Mouse (Mus musculus): Measurements from ENCODE around the gene Ehf. TPM values are rescaled to one million over a fixed set of nuclear protein-coding genes. Genes with fewer than 3 reads are reported as not detected.

The Ehf gene
- polyA plus RNA-seq, 1 experiment, result not detected

DNA sequence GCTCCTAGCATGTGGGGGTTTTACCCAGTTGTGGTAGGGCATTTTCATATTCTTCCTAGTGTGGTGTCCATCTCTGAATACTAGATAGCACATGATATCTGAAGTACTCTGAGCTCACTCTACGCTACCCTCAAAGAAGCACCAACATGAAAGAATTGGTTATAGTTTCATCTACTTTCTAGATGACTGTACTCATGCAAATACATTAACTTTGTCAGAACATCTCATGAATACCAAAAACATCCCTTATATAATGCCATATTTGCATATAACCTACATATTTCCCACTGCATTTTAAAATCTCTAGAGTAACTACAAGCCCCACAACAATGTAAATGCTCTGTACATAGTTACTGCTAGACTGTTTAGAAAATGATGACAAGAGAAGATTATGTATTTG, 23.2 kb downstream of the Ehf start:
- WGBS, result 75% methylated on average over 1 of the region's 1 CpGs
- Histone ChIP-seq H3K4me3 (replicated peaks; ENCODE audit: control insufficient read depth, low read depth, low read length) (no peak overlapping the region), H3K27ac (ENCODE audit: control insufficient read depth, insufficient read depth, low read depth, low read length, poor library complexity) (no peak overlapping the region), H3K4me1 (ENCODE audit: control insufficient read depth, insufficient read depth, low read length) (no peaks in the 10 kb centered on the region)
- TF ChIP-seq POLR2A (IDR thresholded peaks at IDR 0.05; ENCODE audit: borderline replicate concordance, control insufficient read depth, low read depth, low read length) (no peak), CTCF (IDR thresholded peaks at IDR 0.05; ENCODE audit: control insufficient read depth, insufficient read depth, low read length) (no peak)

GRCm38 (mm10) chr2:103278476-103278875, 24.6 kb downstream of the Ehf start:
- no peak overlapping the region for H3K4me3 ChIP-seq (replicated peaks; ENCODE audit: control insufficient read depth, low read depth, low read length)
- TF ChIP-seq CTCF (IDR thresholded peaks at IDR 0.05; ENCODE audit: control insufficient read depth, insufficient read depth, low read length) (no peak), POLR2A (IDR thresholded peaks at IDR 0.05; ENCODE audit: borderline replicate concordance, control insufficient read depth, low read depth, low read length) (no peak)
- H3K4me1 ChIP-seq (ENCODE audit: control insufficient read depth, insufficient read depth, low read length), result no peaks in the 10 kb centered on the region
- no peak overlapping the region for H3K27ac ChIP-seq (ENCODE audit: control insufficient read depth, insufficient read depth, low read depth, low read length, poor library complexity)
- WGBS, result 59% methylated on average over 1 of the region's 1 CpGs

DNA sequence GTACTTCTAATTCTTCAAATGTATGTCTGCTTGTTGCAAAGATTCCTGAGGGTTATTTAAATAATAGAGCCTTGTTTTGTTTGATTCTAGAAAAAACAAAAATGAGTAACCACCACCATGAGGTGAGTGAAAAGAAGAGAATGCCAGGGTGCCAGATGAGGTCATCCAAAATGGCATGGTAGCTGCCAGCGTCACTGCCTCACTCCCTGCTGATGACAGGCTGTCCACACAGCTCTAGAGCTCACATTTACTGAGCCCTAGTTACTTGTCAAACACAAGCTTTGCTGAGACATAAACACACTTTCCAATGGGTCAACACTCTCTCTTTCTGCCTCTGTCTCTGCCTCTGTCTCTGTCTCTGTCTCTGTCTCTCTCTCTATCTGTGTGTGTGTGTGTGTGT, 25.3 kb downstream of the Ehf start:
- Histone ChIP-seq H3K27ac (ENCODE audit: control insufficient read depth, insufficient read depth, low read depth, low read length, poor library complexity) (no peak overlapping the region), H3K4me3 (replicated peaks; ENCODE audit: control insufficient read depth, low read depth, low read length) (no peak overlapping the region), H3K4me1 (ENCODE audit: control insufficient read depth, insufficient read depth, low read length) (no peaks in the 10 kb centered on the region)
- TF ChIP-seq CTCF (IDR thresholded peaks at IDR 0.05; ENCODE audit: control insufficient read depth, insufficient read depth, low read length) (no peak), POLR2A (IDR thresholded peaks at IDR 0.05; ENCODE audit: borderline replicate concordance, control insufficient read depth, low read depth, low read length) (no peak)
- 67% methylated on average over 1 of the region's 1 CpGs for whole genome bisulfite sequencing

DNA sequence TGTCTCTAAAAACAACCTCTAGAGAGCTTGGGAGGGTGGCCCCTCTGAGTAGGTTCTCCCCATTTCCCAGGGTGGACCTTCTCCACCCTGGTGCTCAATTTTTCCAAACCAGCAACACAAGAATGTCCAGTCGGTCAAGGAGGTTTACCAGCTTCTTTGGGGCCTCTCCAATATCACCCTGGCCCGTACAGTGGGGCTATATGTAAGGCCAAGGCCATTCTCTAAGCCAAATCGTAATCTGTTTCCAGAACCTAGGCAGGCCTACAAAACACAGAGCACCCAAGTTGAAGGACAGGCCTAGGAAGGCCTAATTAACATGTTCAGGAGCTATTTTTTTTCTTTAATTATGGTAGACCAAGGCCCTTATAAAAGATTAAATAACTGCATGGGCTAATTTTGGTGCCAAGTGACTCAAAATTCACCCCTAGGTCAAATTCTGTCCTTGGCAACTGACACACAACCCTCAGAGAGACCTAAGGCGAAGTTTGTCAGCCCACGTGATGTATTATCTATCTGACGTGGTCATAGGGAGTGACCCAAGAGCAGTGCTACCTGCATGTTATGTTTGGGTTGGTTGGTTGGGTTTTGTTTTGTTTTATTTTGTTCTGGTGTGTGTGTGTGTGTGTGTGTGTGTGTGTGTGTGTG, 27.6 kb downstream of the Ehf start:
- Histone ChIP-seq H3K27ac (ENCODE audit: control insufficient read depth, insufficient read depth, low read depth, low read length, poor library complexity) (no peak overlapping the region), H3K4me3 (replicated peaks; ENCODE audit: control insufficient read depth, low read depth, low read length) (no peak overlapping the region), H3K4me1 (ENCODE audit: control insufficient read depth, insufficient read depth, low read length) (no peaks in the 10 kb centered on the region)
- WGBS, result 75% methylated on average over 6 of the region's 6 CpGs
- TF ChIP-seq POLR2A (IDR thresholded peaks at IDR 0.05; ENCODE audit: borderline replicate concordance, control insufficient read depth, low read depth, low read length), result no peak
- TF ChIP-seq CTCF (IDR thresholded peaks at IDR 0.05; ENCODE audit: control insufficient read depth, insufficient read depth, low read length), result no peak

- WGBS, result 82% methylated on average over 2 of the region's 2 CpGs
- TF ChIP-seq POLR2A (IDR thresholded peaks at IDR 0.05; ENCODE audit: borderline replicate concordance, control insufficient read depth, low read depth, low read length) (no peak), CTCF (IDR thresholded peaks at IDR 0.05; ENCODE audit: control insufficient read depth, insufficient read depth, low read length) (no peak)
- Histone ChIP-seq H3K27ac (ENCODE audit: control insufficient read depth, insufficient read depth, low read depth, low read length, poor library complexity) (no peak overlapping the region), H3K4me1 (ENCODE audit: control insufficient read depth, insufficient read depth, low read length) (no peaks in the 10 kb centered on the region), H3K4me3 (replicated peaks; ENCODE audit: control insufficient read depth, low read depth, low read length) (no peak overlapping the region)
These were observed 28.3 kb downstream of the Ehf start for GRCm38 (mm10) chr2:103274803-103275202.

- 84% methylated on average over 1 of the region's 1 CpGs for WGBS
- Histone ChIP-seq H3K4me1 (ENCODE audit: control insufficient read depth, insufficient read depth, low read length) (no peaks in the 10 kb centered on the region), H3K4me3 (replicated peaks; ENCODE audit: control insufficient read depth, low read depth, low read length) (no peak overlapping the region), H3K27ac (ENCODE audit: control insufficient read depth, insufficient read depth, low read depth, low read length, poor library complexity) (no peak overlapping the region)
- TF ChIP-seq CTCF (IDR thresholded peaks at IDR 0.05; ENCODE audit: control insufficient read depth, insufficient read depth, low read length) (no peak), POLR2A (IDR thresholded peaks at IDR 0.05; ENCODE audit: borderline replicate concordance, control insufficient read depth, low read depth, low read length) (no peak)
These were observed 28.8 kb downstream of the Ehf start for GRCm38 (mm10) chr2:103274270-103274669.

DNA sequence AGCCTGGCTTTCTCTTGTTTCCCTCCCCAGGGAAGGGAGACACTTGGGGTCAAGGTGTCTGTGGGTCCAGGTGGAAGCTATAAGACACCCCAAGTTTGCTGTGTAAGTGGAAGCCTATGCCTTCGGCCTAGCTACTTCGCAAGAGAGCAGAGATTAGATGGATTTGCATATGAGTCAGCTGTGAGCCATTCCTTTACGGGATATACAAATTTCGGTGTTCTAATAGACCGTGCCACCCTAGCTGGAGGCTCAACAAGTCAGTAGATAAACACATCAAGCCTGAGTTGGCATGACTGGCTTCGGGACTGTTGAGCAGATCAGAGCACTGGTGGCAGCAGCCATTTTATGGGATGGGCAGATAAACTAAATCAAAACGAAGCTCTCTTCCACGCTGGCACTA, 31.6 kb downstream of the Ehf start:
- Histone ChIP-seq H3K27ac (ENCODE audit: control insufficient read depth, insufficient read depth, low read depth, low read length, poor library complexity) (no peak overlapping the region), H3K4me3 (replicated peaks; ENCODE audit: control insufficient read depth, low read depth, low read length) (no peak overlapping the region), H3K4me1 (ENCODE audit: control insufficient read depth, insufficient read depth, low read length) (no peaks in the 10 kb centered on the region)
- WGBS, result 84% methylated on average over 8 of the region's 8 CpGs
- TF ChIP-seq POLR2A (IDR thresholded peaks at IDR 0.05; ENCODE audit: borderline replicate concordance, control insufficient read depth, low read depth, low read length), result no peak
- TF ChIP-seq CTCF (IDR thresholded peaks at IDR 0.05; ENCODE audit: control insufficient read depth, insufficient read depth, low read length), result no peak

GRCm38 (mm10) chr2:103270556-103271160, 32.4 kb downstream of the Ehf start:
- TF ChIP-seq POLR2A (IDR thresholded peaks at IDR 0.05; ENCODE audit: borderline replicate concordance, control insufficient read depth, low read depth, low read length) (no peak), CTCF (IDR thresholded peaks at IDR 0.05; ENCODE audit: control insufficient read depth, insufficient read depth, low read length) (no peak)
- Histone ChIP-seq H3K4me3 (replicated peaks; ENCODE audit: control insufficient read depth, low read depth, low read length) (no peak overlapping the region), H3K4me1 (ENCODE audit: control insufficient read depth, insufficient read depth, low read length) (no peaks in the 10 kb centered on the region), H3K27ac (ENCODE audit: control insufficient read depth, insufficient read depth, low read depth, low read length, poor library complexity) (no peak overlapping the region)
- 67% methylated on average over 5 of the region's 5 CpGs for WGBS
